Mouse (Mus musculus): Measurements from ENCODE around the gene Os9.

DNA sequence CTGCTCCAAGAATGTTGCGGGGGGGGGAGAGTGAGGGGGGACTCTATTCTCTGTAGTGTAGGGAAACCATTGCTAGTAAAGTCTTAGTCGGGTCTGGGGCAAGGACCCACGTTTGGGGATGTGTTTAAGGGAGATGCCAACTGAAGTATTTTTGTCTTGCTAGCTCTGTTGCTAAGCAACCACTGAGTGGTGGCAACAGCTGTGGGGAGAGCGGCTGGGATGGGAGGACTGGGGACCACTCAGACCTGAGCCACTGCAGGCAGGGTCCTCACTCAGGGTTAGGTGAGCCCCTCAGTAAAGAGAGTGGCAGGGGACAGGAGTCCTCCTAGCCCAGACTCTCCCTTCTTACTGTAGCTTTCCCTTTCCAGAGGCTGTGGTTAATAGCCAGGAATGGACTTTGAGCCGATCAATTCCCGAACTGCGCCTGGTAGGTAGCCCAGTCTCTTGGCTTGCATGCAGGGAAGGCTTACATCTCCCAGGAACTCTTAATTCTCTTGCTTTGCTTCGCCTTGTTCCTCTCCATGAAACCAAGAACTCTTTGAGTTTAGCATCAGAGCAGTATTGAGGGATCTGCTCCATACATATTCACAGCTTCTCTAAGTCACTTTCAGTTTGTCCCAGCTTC lies 38.8 kb downstream of the Os9 start:
- TF ChIP-seq CTCF (IDR thresholded peaks at IDR 0.05; ENCODE audit: low read depth) (no peak), EP300 (IDR thresholded peaks at IDR 0.05; ENCODE audit: low read depth) (no peak)
